Mouse (Mus musculus) lung, adult 2 months (tissue): ENCODE data around the gene Plcl2.

Source experiments
- CTCF ChIP-seq: fragments of 200-500 bp; IDR thresholded peaks from 2 replicates; pipeline ENCODE4 v1.5.1; 2011; ENCODE audit warnings: mild to moderate bottlenecking, low read length, control low read depth; ENCODE audit not compliant: insufficient read depth
- POLR2A ChIP-seq: fragments of 200-500 bp; IDR thresholded peaks from 2 replicates; pipeline ENCODE4 v1.6.1; 2011; ENCODE audit warnings: low read depth, mild to moderate bottlenecking, control low read depth, low read length, borderline replicate concordance; ENCODE audit errors: extremely low read depth

DNA sequence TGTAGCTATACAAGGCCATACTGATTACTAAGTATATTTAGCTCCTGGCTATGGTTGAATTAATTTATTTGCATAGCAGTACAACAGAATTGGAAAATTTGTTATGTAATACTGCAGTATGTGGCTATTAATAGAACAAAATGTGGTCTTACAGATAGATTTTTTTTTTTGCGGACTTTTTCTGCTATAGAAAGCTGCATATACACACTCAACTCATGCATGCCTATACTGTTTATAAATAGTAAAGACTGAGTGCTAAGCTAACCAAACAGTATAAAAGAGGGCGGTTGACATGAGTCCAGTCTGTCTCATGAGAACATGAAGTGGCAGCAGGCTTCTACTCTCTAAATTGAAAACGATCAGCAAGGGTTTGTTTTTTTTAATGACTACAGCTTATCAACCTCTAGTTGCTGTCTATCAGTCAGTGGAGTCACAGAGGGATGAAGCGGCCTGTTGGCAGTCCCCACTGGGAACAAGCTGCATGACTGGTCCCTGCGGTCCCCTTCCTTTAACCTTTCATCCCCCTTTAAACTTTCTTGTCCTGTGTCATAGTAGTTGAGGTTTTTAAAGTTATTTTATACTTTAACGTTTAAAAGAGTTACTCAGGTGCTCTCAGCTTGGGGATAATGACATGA is 8.7 kb downstream of the Plcl2 start:
- no peak for TF ChIP-seq CTCF
- no peak for TF ChIP-seq POLR2A
